Mouse (Mus musculus) cerebellum, adult 2 months (tissue): ENCODE results near the gene Smu1. TPM values are rescaled to one million over a fixed set of nuclear protein-coding genes. Genes with fewer than 3 reads are reported as not detected.

Source experiments
- DNase-seq, 2 experiments: peaks; one replicate each; pipeline ENCODE4 v3.0.0; 2021
- H3K27ac ChIP-seq: fragments of 200-500 bp; 2 replicates; pipeline ENCODE4 v1.5.1; 2012; ENCODE audit warnings: low read length, control low read depth, inconsistent platforms; ENCODE audit not compliant: insufficient read depth
- H3K27me3 ChIP-seq: fragments of 200-500 bp; 2 replicates; pipeline ENCODE4 v1.6.1; 2012; ENCODE audit warnings: inconsistent platforms, mild to moderate bottlenecking, low read length, moderate library complexity; ENCODE audit not compliant: control insufficient read depth, insufficient read depth
- H3K4me1 ChIP-seq: fragments of 200-500 bp; 2 replicates; pipeline ENCODE4 v1.6.1; 2011; ENCODE audit warnings: low read length; ENCODE audit not compliant: control insufficient read depth, insufficient read depth
- H3K4me3 ChIP-seq: fragments of 200-500 bp; replicated peaks from 2 replicates; pipeline ENCODE3; 2011; ENCODE audit warnings: mild to moderate bottlenecking, low read depth, low read length, control low read depth; ENCODE audit not compliant: insufficient read depth
- CTCF ChIP-seq: fragments of 200-500 bp; IDR thresholded peaks from 2 replicates; pipeline ENCODE4 v1.5.1; 2011; ENCODE audit warnings: low read depth, mild to moderate bottlenecking, control low read depth, low read length, moderate library complexity, borderline replicate concordance; ENCODE audit not compliant: insufficient read depth
- POLR2A ChIP-seq: fragments of 200-500 bp; IDR thresholded peaks from 2 replicates; pipeline ENCODE4 v1.6.1; 2011; ENCODE audit warnings: low read length, control low read depth, borderline replicate concordance; ENCODE audit not compliant: insufficient read depth
- WGBS: fragments of 180-500 bp; shearing (Covaris S2); methylation state at CpG from one replicate; pipeline ENCODE4 v1.1.7; 2018; 5-methylcytosine and 5-hydroxymethylcytosine counted together
- polyA plus RNA-seq: library from polyadenylated mRNA; depleted of rRNA; stranded (reverse); fragments of >200 nt; gene quantifications from 2 replicates; pipeline ENCODE4 v1.2.3, GENCODE M21; 2012

Gene Smu1
- polyA plus RNA-seq, 1 experiment: 57.0 TPM

DNA sequence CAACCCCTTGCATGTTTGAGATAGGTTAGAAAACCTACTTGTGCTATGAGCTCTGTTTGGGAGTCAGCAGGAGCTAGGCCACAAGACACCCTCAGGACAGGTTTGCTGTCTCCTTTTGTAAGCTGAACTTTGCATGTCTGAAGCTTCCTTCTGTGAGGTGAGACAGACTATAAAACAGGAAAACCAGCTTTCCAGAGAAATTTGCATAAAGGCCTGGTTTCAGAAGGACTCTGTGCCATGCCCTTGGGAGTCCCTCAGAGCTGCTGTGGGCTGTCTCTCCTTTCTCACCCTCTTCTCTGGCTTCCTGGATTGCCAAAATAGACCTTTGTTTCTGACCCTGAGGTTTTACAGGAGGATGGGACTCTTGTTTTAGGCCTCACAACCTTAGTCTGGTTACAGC lies 36.6 kb upstream of the Smu1 start:
- no peak for TF ChIP-seq POLR2A
- no peak for TF ChIP-seq CTCF
- Histone ChIP-seq H3K4me1 (no peaks in the 10 kb centered on the region), H3K4me3 (no peak overlapping the region), H3K27me3 (no peaks in the 10 kb centered on the region), H3K27ac (no peak overlapping the region)
- DNase-seq: no peak

DNA sequence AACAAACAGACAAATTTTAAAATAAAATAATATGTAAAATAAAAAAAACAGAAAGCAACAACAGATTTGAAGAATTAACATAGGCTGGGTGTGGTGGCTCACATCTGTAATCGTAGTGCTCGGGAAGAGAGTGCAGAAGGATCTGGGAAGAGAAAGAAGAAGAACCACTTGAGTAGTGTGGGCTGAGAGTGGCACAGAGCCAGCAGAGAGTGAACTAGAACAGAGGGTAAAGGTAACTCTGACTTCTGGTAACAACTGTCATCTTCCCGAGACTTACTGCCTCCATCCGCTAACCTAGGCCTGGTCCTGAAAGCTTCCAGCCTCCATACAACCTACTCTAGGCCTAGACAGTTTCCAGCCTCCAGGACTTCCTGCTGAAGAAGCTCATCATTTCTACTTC lies 33.5 kb upstream of the Smu1 start:
- TF ChIP-seq POLR2A (no peak), CTCF (no peak)
- no peak overlapping the region for H3K27ac ChIP-seq
- H3K4me3 ChIP-seq: no peak overlapping the region
- DNase-seq: no peak
- no peaks in the 10 kb centered on the region for H3K27me3 ChIP-seq
- no peaks in the 10 kb centered on the region for H3K4me1 ChIP-seq
- WGBS: 92% methylated on average over 4 of the region's 4 CpGs

DNA sequence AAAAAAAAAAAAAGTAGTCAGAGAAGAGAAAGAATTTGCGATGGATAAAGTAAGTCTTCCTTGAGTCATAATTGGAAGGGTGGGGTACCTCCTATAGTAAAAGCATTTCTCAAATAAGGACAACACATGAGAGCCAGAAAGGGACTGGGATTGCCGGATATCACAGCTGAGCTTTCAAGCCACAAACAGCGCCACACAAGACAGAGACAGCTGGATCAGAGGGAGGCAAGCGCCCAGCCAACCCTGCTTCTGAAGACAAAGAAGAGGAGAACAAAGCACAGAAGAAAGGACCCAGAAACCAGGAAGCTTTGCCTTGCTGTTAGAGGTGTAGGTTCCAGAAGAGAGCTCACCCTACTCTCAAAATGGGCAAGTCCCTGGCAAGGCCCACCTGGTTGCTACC lies 28.9 kb upstream of the Smu1 start:
- Histone ChIP-seq H3K4me1 (no peaks in the 10 kb centered on the region), H3K27ac (no peak overlapping the region), H3K4me3 (no peak overlapping the region), H3K27me3 (no peaks in the 10 kb centered on the region)
- no peak for TF ChIP-seq CTCF
- no peak for TF ChIP-seq POLR2A
- no peak for DNase-seq
- 58% methylated on average over 4 of the region's 4 CpGs for WGBS

DNA sequence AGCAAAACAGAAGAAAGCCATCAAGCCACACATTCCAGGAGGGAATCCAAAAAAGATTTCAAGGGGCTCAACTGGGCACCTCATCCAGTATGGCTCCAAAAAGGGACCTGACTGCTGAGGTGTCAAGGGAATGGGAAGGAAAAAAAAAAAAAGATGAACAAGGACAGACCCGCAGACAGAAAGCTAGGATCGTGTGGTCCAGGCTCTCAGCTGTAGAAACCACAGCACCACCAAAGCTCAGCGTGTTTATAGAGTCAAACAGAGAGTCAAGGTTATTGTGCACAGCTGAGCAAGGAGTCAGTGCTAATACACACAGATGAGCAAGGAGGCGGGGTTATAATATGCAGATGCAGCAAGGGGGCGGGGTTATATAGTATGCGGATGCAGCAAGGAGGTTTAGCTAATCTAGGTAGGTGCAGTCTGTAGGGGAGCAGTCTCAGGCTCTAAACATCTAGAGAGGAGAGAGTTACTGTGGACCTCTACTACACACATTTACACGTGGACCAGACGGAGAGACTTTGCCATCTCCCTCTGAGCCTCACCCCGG lies 28.0 kb upstream of the Smu1 start:
- DNase-seq: no peak
- Histone ChIP-seq H3K27me3 (no peaks in the 10 kb centered on the region), H3K27ac (no peak overlapping the region), H3K4me1 (no peaks in the 10 kb centered on the region), H3K4me3 (no peak overlapping the region)
- 74% methylated on average over 9 of the region's 9 CpGs for WGBS
- no peak for TF ChIP-seq CTCF
- no peak for TF ChIP-seq POLR2A

DNA sequence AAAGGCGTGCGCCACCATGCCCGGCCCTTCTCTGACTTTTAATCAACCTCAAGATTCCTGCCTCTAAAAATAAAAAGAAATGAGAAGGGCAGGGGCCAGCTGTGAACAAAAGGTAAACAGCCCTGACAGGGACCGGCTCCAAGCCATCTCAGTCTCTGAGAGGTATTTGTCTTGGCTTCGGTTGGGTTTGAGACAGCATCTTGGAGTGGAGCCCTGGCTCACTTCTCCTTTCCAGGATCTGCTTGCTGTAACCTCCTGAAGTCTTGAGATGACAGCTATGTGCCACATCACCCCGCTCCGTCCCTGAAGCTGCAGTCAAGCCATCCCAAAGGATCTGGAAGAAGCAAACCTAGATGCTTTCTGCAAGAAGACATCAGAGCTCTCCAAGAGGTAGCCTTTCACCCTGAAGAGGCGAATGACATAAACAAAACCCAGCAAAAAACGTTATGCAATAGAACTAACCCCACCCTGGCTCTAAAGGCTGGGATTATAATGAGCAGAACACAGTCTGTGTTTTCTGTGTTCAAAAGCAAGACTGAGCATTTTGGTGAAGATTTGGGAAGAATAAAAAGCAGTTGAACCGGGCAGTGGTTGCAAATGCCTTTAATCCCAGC lies 26.9 kb upstream of the Smu1 start:
- no peak for TF ChIP-seq POLR2A
- TF ChIP-seq CTCF: no peak
- 50% methylated on average over 10 of the region's 10 CpGs for WGBS

DNA sequence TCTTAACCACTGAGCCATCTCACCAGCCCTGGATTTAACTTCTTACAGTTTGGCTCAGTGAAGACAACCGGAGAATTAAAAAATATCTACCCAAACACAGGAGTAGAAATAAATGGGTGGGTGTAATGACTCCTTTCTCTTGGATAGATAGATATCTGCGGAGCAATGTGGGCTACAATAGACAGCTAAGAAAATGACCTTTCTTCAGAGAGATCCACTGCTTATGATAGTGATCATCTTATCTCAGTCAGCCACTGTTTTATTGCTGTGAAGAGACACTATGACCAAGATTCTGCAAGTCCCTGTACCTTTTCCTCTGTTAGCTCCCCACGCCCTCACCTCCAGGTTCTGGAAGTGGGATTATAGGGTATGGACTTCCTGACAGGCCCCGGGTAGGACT lies 25.3 kb upstream of the Smu1 start:
- Histone ChIP-seq H3K27ac (no peak overlapping the region), H3K27me3 (no peaks in the 10 kb centered on the region), H3K4me3 (no peak overlapping the region), H3K4me1 (no peaks in the 10 kb centered on the region)
- no peak for DNase-seq
- no peak for TF ChIP-seq POLR2A
- TF ChIP-seq CTCF: no peak
- 91% methylated on average over 4 of the region's 4 CpGs for WGBS

More for the DNA sequence above, 26.9 kb upstream of the Smu1 start:
- H3K27ac ChIP-seq: no peak overlapping the region
- no peaks in the 10 kb centered on the region for H3K4me1 ChIP-seq
- no peaks in the 10 kb centered on the region for H3K27me3 ChIP-seq
- no peak for DNase-seq
- no peak overlapping the region for H3K4me3 ChIP-seq

DNA sequence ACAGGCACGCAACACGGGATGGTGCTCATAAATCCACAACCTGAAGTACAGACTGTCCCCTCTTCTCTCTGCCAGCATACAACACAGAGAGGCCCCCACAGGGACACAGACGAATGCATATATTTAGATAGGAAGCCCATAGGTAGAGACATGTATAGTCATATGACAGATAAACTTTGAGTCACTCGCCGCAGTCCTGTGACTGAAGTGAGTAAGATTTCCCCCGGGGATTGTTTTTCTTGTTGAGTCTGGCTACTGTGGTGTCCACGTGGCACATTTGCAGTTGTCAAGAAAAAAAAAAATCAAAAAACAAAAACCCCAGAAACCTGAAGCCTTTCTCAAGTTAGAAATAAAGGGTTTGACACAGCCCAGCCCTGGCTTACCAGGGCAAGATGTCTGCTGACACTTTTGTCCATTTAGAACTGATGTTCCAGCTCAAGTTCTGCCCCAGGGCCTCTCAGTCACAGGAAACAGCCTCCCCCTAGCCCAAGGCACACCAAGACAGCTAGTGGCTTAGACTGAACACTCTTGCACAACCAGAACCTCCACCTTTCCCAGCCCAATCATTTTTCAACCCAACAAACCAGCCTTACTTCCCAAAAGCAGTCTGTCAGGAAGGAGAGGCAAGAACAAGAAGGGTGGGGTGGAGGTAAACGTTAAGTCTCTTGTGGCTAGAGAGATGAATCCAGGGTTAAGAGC lies 24.2 kb upstream of the Smu1 start:
- DNase-seq: no peak
- TF ChIP-seq POLR2A (no peak), CTCF (no peak)
- Histone ChIP-seq H3K4me3 (no peak overlapping the region), H3K27ac (no peak overlapping the region), H3K4me1 (no peaks in the 10 kb centered on the region), H3K27me3 (no peaks in the 10 kb centered on the region)
- 78% methylated on average over 8 of the region's 8 CpGs for WGBS

DNA sequence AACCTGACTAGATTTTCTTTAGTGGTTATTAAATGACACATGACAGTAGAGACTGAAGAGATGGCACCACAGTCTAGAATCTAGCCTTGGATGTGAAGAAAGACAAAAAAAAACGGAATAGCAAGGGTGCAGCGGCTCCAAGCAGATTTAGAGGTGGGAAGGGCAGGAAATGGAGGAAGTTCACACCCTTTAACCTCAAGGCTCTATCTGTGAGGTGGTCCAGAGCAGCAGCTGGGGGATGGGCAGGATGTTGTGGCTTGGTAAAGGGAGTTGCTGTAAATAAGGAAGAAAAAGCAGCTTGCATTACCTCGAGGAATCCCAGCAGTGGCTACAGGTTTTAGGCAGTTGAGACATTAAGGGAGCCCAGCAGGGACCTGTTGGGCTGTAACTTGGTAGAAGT lies 23.4 kb upstream of the Smu1 start:
- TF ChIP-seq CTCF (no peak), POLR2A (no peak)
- no peak for DNase-seq
- Histone ChIP-seq H3K4me3 (no peak overlapping the region), H3K27me3 (no peaks in the 10 kb centered on the region), H3K27ac (no peak overlapping the region), H3K4me1 (no peaks in the 10 kb centered on the region)
- 43% methylated on average over 3 of the region's 3 CpGs for WGBS
